Mouse (Mus musculus): ENCODE results near the gene Irak3.
"Not testable (repeated sequence)": the region's sequence is repeated elsewhere in the genome, so short reads cannot be mapped to it uniquely, and the experiment has no call there.

Irak3 gene

DNA sequence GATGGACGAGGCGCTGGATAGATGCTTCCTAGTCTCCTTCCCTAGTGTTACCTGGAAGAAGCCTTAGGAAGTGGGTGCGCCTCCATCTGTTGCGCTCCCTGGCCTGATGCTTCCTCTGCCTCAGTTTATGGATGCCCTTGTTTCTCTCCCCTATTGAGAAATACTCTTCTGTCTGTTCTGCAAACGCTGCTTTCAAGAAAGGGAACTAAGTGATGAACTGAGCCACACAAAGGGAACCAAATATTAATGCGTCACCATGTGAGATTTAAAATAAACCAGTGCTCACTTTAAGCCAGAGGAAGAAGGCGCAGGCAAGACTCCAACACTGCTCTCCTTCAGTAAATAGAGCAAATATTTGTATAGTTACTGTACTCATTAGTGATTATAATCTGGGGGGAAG lies 38.4 kb downstream of the Irak3 start:
- DNase-seq (ENCODE audit: low spot score in 2 of 2), result no peak

DNA sequence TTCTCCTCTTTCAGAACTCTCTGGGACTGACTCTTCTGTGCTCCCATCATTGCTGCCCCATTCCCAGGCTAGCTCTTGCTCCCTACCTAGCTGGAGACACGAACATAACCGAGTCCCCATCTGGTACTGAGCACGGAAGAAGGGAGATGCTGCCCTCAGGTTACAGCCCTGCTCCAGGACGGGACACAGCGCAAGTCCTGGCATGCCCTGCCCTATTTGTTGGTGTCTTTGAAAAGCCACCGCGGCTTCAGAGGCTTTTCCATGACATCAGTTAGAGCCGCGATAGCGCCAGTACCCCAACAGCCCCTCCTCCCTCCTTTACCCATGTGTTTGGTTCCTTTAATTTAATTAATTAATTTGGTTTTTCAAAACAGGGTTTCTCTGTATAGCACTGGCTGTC lies 39.1 kb downstream of the Irak3 start:
- no peak for DNase-seq (ENCODE audit: low spot score in 2 of 2)

DNA sequence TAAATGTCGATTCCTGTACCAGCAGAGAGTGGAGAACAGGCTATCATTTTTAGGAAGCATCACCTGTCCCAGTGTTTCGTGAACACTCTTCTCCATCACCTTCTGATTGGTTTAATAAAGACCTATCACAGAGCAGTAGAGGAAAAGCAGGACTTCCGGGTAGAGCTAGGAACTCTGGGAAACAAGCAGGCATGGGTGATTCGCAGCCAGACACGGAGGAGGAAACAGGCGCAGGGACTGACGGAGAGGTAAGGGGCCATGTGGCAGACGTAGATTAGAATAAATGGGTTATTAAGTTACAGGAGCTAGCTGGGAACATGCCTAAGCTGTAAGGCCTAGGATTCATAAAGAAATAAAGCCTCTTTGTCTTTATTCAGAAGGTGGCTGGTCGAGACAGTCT lies 41.4 kb downstream of the Irak3 start:
- no peak for DNase-seq (ENCODE audit: low spot score in 2 of 2)

DNA sequence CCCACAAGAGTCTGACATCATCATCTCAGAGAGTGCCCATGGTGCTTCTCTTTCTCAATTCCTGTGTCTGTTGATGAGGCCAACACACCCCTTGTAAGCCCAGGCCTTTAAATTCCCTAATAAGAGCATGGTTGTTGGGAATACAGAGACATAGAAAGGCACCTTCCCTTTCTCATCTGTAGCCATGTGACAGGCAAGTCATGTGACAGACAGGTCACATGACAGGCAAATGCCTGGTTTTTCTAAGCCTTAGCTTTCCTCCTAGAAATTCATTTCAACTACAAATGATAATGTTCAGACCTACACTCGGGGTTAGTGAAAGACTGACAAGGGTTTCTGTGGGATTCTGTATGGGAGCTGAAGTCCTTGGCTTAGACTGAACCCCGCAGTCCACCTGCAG lies 48.0 kb downstream of the Irak3 start:
- DNase-seq (ENCODE audit: low spot score in 2 of 2), result no peak

DNA sequence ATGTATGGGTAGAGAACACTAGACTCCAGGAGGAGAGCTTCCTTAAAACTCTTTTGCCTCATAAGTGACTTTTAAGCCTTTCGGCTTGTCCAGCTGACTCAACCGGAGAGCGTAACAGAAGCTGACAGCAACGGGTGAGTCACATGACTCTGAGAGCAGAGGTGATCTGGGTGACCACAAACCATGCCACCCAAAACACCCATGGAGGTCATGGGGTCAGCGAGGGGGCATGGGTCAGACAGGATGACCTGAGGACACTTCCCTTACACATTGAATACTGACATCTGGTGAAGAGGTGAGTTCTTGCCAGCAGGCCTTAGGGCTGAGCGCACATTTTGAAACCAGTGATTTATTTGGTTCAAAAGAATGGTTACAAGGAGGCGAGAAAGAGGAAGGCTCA lies 50.3 kb downstream of the Irak3 start:
- no peak for DNase-seq (ENCODE audit: low spot score in 2 of 2)

DNA sequence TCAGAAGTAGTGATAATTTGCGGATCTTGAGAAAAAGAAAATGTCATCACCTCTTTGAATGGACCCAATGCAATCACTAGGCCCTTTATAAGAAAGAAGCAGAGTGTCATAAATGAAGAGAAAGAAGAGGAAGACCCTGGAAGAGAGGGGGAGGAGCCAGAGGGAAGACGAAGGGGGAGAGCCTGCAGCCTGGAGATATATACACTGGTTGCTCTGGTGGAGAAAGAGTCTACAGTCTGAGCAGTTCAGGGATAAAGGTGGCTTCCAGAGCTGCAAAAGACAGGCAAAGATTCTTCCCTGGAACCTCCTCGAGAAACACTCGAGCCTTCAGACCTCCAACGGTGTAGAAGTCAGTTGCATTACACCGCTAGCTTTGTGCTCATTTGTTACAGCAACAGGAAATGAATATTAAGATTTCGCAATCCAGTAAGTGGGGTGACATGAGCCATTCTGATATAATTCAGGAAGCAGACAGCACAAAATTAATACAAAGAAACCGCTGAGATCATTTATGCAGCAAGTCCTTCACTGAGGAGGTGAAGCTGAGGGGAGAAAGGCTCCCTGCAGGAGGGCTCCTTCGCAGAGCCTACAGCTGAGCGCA lies 60.9 kb downstream of the Irak3 start:
- no peak for DNase-seq (ENCODE audit: low spot score in 2 of 2)

DNA sequence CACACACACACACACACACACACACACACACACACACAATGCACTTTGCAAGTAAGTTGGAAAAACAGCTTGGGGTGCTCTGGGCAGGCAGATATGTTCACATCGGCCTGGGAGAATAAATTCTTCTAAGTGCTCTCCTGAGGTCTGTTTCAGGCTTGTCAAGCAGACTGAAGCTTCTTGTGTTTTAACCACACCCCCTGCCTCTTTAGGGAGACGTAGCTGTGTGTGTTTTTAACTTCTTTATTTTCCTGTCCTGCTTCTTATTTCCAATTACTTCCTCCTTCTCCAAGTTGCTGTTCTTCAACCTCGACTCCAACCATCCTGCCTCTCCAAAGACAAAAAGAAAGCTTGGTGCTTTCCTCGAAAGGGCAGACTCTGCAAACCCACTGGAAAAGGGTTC lies 61.7 kb downstream of the Irak3 start:
- no peak for DNase-seq (ENCODE audit: low spot score in 2 of 2)

DNA sequence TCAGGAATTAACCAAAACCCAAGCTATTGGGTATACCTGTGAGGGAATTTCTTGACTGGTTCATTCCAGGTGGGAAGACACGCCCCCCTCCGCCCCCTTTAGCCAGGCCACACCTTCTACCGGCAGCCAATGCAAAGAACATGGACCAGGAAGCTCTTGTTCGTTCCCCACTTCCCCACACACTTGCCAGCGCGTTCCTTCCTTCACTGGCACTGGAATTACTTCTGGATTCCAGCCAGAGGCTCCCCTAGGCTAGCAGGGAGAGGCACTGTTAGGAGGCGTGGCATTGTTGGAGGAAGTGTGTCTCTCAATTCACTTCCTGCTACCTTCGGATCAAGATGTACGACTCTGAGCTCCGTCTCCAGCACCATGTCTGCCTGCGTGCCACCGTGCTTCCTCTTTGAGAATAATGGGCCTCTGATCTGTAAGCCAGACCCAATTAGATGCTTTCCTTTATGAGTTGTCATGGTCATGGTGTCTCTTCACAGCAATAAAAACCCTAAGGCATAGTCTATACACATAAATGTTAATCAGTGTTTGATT lies 65.8 kb downstream of the Irak3 start:
- no peak for DNase-seq (ENCODE audit: low spot score in 2 of 2)

DNA sequence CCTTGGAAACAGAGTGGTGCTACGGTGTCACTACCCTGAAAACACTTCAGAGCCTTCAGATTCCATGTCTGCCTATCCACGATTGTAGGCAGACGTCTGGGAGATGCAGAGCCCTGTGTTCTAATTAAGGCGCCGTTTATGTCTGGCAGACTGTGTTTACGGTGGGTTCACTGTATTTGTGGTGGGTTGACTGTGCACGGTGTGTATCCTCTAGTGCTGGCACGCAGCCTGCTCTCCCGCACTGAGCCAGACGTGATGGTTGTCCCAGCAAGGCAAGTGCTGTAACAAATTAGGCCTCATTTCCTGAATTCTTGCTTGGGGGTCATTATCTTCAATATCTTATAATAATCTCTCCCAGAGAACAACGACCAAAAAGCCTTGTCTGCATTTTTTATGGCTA lies 68.2 kb downstream of the Irak3 start:
- peak in 1 of 2 experiments; percentile 1 for DNase-seq (ENCODE audit: low spot score in 2 of 2)

DNA sequence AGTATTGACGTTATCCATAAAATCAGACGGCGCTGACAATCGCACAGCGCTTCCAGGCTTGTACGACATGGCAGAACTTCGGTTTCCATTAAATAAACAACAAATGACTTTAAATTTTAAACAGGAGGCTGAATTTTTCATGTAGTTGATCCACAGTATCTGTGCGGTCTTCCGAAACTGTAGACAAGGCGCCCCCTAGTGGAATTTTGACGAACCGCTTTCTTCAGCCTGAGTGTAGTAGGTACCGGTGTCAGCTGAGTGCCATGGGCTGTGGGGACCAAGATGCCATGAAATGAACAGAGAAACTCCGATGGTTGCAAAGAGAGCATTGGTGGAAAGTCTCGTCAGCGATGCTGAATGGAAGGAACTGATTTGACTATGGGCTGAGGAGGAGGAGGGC lies 71.3 kb downstream of the Irak3 start:
- peak; percentile 55 to 73 for DNase-seq (ENCODE audit: low spot score in 2 of 2)

DNA sequence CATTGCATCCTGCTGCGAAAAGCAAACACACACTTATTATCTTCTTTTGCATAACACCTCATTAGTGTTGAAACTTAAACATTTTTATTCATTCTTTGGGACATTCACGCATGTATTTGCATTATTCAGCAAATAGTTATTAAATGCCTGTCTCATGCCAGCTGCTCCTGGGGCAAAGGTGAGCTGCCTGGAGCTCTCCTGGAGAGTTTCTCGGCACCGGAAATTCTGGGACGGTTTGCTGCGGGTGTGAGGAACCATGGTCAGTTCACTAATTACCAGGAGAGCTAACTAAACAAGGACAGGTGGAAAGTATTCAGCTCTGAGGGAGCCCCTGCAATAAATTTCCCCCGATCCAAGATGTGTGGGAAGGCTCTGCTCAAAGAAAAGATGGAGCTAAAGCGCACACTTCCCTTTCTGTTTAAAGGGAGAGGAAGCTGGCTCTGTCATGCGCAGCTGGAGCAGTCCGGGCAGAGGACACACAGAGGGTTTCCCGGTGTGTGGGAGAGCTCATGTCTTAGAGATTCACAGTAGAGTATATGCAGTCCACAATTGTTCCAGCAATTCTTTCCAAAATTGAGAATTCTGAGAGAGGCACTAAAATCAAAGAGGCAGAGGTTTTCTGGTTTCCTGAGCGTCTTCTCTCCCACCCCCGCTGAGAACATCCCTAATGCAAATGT lies 73.2 kb downstream of the Irak3 start:
- peak in 1 of 2 experiments; percentile 3 for DNase-seq (ENCODE audit: low spot score in 2 of 2)

DNA sequence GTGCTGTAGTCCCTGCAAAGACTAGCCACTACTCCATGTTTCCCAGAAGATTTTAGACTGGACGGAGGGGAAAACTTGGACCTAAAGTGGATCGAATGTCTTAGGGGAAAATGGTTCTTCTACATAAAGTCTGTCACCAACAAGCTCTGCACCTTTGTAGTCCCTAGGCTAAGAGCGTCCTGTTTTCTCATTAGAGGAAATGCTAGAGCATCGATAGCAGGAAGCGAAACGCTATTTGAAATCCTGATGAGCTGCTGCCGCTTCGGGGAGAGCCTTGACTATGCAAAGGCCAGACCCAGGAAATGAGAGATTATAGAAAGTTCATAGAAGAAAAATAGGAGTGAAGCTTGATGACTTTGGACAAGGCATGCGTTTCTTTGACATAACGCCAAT lies 76.5 kb downstream of the Irak3 start:
- no peak for DNase-seq (ENCODE audit: low spot score in 2 of 2)

DNA sequence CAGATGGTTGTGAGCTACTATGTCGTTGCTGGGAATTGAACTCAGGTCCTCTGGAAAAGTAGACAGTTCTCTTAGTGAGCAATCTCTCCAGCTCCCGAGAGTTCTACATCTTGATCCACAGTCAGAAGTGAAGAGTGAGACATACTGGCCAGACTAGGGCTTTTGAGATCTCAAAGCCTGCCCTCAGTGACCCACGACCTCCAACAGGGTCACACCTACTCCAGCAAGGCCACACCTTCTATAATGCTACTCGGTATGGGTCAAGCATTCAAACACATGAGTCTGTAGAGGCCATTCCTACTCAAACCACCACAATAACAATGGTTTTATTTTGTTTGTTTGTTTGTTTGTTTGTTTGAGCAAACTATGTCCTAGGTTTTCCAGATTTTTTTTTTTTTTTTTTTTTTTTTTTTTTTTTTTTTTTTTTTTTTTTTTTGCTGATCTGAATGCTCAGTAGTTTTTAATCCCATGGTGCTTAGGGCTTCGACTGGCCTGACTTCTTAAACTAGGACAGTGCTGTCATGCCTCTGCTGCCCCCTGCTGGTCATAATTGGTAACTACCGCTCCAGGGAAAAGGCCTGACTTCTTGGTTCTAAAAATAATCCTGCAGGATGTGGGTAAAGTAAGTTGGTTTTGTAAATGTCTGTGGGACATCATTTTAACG lies 77.0 kb downstream of the Irak3 start:
- DNase-seq (ENCODE audit: low spot score in 2 of 2), result peak; percentile 85 to 88

DNA sequence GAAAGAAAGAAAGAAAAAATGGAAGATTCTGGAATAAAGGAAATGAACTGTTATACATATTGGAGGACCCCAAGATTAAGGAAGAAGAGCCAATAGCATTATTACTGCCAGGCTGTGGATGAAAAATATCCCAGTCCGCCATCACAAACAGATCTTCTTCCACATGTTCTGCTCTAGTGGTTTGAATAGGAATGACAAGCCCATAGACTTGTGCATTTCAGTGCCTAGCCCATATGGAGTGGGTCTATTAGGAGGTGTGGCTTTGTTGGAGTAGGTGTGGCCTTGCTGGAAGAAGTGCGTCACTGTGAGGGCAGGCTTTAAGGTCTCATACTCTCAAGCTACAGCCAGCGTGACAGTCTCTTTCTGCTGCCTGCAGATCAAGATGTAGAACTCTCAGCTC lies 78.2 kb downstream of the Irak3 start:
- no peak for DNase-seq (ENCODE audit: low spot score in 2 of 2)

DNA sequence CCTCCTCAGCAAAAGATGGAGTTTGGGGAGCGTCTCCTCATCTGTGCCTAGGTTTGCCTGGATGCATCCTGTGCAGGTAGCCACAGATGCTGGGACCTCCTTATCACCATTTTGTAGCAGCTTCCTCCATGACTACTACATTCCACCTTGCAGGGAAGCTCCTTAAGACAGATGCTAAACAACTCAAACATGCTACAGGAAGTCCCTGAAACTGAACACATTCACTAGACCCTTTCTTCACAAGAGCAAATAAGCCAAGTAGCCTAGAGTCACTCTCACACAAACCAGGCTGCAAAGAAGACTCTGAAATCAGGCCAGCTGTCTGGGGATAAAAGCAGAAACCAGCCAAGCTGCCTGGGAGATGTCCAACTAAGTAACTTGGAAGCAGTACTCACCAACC lies 86.7 kb downstream of the Irak3 start:
- no peak for DNase-seq (ENCODE audit: low spot score in 2 of 2)

DNA sequence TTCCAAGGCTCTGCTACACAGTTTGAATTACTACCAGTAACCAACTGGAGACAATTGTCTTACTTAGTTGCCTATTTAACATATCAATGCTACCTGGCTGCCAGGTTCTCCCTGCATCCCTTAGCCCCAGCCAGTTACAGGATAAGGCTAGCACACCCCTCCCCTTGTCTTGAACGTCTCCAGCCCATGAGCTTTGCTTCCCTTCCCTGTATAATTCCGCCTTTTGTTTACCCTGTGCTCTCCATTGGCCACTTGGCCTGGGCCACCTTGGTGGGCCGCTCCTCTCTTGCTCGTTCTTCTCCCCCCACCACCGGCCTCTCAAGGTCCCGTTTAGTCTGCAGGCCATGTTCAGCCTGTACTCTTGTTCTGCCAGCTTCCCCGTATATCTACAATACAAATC lies 87.4 kb downstream of the Irak3 start:
- DNase-seq (ENCODE audit: low spot score in 2 of 2), result no peak

DNA sequence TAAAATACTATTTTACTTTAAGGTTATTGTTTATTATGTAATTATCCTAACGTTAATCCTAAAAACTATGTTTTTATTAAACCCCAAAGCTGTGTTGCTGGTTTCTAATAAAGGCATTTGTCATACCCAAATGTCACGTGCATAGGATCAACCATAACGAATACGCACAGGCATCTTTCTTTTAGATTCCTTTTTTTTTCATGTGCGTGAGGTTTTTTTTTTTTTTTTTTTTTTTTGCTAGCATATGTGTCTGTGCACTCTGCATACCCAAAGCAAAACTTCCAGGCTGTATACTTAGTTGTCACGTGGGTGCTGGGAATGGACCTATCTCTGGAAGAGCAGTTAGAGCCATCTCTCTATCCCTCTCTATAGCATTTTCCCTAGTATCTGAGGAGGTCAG lies 88.0 kb downstream of the Irak3 start:
- no peak for DNase-seq (ENCODE audit: low spot score in 2 of 2)

DNA sequence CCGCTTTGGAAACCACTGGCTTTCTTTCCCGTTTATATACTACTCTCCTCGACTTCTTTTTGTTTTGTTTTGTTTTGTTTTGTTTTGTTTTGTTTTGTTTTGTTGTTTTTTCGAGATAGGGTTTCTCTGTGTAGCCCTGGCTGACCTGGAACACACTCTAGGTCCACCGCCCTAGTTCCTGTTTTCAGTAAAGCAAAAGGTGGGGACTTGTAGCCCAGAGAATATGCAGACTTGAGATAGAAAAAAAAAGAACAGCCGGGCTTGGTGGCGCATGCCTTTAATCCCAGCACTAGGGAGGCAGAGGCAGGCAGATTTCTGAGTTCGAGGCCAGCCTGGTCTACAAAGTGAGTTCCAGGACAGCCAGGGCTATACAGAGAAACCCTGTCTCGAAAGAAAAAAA lies 88.4 kb downstream of the Irak3 start:
- DNase-seq (ENCODE audit: low spot score in 2 of 2), result not testable (repeated sequence)

DNA sequence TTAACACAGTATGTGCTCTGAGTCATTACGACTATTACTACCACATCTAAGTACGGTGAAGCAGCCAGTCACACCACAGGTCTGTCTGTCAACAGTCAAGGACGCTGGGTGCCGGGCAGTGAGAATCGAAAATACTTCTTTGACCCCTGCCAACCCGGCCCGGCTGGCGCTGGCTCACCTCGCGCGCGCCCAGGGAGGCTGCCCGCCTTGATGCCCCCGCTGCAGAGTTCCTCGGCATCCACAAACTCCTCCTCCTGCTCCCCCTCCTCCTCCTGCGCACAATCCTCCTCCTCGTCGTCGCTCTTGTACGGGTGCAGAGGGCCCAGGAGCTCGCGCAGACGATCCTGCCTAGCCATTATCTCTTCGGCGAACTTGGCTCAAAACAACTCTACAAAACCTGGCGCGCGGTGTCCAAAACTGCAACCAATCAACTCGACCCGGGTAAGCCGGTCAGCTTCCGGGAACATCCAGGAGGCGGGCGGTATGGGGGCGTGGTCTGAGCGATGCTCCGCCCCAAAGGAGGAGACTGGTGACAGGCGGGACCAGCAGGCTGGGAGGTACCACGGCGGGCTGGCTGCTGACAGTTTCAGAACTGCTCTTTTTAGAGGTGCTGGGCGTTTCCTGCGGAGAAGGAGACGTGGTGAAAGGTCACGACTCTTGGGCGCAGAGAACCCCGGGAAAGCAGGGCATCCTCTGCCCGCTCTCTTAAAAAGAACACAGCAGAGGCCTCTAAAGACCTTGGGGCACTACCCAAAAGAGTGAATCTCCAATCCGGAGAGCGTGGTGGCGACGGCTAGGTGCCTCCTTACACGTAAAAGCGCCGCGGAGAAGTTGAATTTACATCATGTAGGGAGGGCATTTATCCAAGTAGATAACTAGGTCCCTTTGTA lies 89.2 kb downstream of the Irak3 start, which contains the start of gene Helb:
Gene Helb (minus strand): TSS at position 481 of the 890 bp plus-strand sequence.
- peak; percentile 93 to 95 for DNase-seq (ENCODE audit: low spot score in 2 of 2)

DNA sequence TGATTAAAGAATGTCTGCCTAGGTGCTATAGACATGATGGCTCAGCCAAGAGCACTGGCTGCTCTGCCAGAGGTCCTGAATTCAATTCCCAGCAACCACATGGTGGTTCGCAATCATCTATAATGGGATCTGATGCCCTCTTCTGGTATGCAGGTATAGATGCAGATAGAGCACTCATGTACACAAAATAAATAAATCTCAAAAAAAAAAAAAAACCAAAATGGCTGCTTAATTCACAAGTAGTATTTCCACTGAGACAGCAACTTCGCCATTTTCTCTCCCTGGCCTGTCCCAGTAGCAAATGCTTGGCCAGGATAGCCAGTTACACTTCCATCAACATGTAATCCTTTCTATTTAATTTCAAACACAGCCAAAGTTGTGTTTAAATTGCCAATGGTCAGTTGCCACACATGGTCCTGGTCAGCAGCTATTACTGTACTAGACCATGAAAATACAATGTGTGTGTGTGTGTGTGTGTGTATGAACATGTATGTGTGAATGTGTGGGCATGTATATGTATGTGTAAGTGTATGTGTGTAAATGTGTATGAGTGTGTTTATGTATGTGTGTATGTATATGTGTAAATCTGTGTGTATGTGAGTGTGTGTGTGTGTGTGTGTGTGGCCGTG lies 90.1 kb downstream of the Irak3 start:
- no peak for DNase-seq (ENCODE audit: low spot score in 2 of 2)

DNA sequence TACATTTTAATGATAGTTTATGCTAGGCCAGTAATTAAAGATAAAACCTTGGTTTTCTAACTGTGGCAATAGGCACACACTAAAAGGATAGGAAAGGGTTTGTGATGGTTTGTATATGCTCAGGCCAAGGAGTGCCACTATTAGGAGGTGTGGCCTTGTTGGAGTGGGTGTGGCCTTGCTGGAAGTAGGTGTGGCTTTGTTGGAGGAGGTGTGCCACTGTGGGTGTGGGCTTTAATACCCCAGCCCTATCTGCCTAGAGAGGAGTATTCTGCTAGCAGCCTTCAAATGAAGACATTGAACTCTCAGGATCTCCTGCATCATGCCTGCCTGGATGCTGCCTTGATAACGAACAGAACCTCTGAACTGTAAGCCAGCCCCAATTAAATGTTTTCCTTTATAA lies 101.1 kb downstream of the Irak3 start:
- no peak for DNase-seq (ENCODE audit: low spot score in 2 of 2)

DNA sequence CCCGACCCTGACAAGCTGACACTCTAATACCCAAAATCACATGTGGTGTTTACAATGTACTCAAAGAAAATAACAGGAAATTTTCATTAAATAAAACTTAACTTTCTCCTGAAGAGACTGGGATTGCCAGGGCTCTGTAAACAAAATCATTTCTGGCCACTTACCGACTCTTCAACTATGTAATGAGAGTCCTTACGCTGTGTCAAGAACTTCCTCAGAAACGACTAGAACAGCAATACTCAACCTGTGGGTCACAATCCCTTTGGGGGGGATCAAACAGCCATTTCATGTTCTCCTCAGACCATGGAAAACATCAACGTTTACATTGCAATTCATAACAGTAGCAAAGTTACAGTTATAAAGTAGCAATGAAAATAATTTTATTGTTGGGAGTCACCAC lies 104.4 kb downstream of the Irak3 start:
- no peak for DNase-seq (ENCODE audit: low spot score in 2 of 2)

Measured in frontal cortex, postnatal 36 days (tissue).